Mouse (Mus musculus) liver, embryonic 12.5 days (tissue): Measurements from ENCODE around the gene Cpsf6. TPM values are rescaled to one million over a fixed set of nuclear protein-coding genes. Genes with fewer than 3 reads are reported as not detected.

Experiments
- polyA plus RNA-seq: library from polyadenylated mRNA; unstranded; fragments of >200 nt; fragmentation: Nextera tagmentation; extraction: Ambion mirVana; gene quantifications from 2 replicates; pipeline ENCODE4 v1.2.1, GENCODE M21; 2016

Gene Cpsf6
- polyA plus RNA-seq, 1 experiment from 2014 or later, result 92.5 TPM

Other genes starting within 250 kb of the Cpsf6 start
- gene Frs2, start 231.5 kb downstream of the Cpsf6 start, polyA plus RNA-seq, result 11.3 and 13.3 TPM in 2 replicates
- 54.0 and 61.9 TPM in 2 replicates for gene Yeats4, start 155.5 kb downstream of the Cpsf6 start, polyA plus RNA-seq
- not detected in 2 replicates for gene 9530003J23Rik, start 141.3 kb downstream of the Cpsf6 start, polyA plus RNA-seq
- gene Lyz2, start 97.7 kb downstream of the Cpsf6 start, polyA plus RNA-seq, result 115 and 120 TPM in 2 replicates
- gene Lyz1, start 87.1 kb downstream of the Cpsf6 start, polyA plus RNA-seq, result not detected in 2 replicates
- 29.8 and 30.7 TPM in 2 replicates for gene Cpm, start 249.5 kb upstream of the Cpsf6 start, polyA plus RNA-seq